Mouse (Mus musculus) ZHBTc4 (cell line): Measurements from ENCODE around the gene Zfp870.

Experiments
- DNase-seq: peaks from one replicate; pipeline ENCODE4 v3.0.0-alpha.2; 2011; ENCODE audit warnings: low read depth, low spot score

Zfp870 gene

GRCm38 (mm10) chr17:32891239-32892180 is at the start of gene Zfp870:
Gene Zfp870 (minus strand): TSS chr17:32891642.
- peak; percentile 94 for DNase-seq

GRCm38 (mm10) chr17:32939831-32940230 is 48.4 kb upstream of the Zfp870 start:
- DNase-seq, result no peak

GRCm38 (mm10) chr17:32927803-32928202 is 36.4 kb upstream of the Zfp870 start:
- DNase-seq, result no peak

GRCm38 (mm10) chr17:32924658-32925312 is 33.3 kb upstream of the Zfp870 start:
- DNase-seq, result peak; percentile 90

GRCm38 (mm10) chr17:32923681-32924080 is 32.2 kb upstream of the Zfp870 start:
- DNase-seq, result peak; percentile 54

GRCm38 (mm10) chr17:32919123-32919522 is 27.7 kb upstream of the Zfp870 start:
- no peak for DNase-seq

- DNase-seq, result no peak
Observed at GRCm38 (mm10) chr17:32917131-32917530, 25.7 kb upstream of the Zfp870 start, which contains the start of gene Cyp4f14. Gene Cyp4f14 (minus strand): TSS chr17:32917342.

- no peak for DNase-seq
Observed at GRCm38 (mm10) chr17:32916075-32916474, 24.6 kb upstream of the Zfp870 start.

- no peak for DNase-seq
Observed at GRCm38 (mm10) chr17:32906172-32906571, 14.7 kb upstream of the Zfp870 start.

- peak; percentile 94 for DNase-seq
Observed at GRCm38 (mm10) chr17:32905239-32905638, 13.8 kb upstream of the Zfp870 start.

- DNase-seq, result peak; percentile 54
Observed at GRCm38 (mm10) chr17:32904414-32904813, 13.0 kb upstream of the Zfp870 start.

GRCm38 (mm10) chr17:32901751-32902525 is 10.5 kb upstream of the Zfp870 start:
- DNase-seq, result peak; percentile 77

- DNase-seq, result peak; percentile 24
Observed at GRCm38 (mm10) chr17:32895421-32895820, 4.0 kb upstream of the Zfp870 start.

GRCm38 (mm10) chr17:32893901-32894300 is 2.5 kb upstream of the Zfp870 start:
- DNase-seq, result peak; percentile 59

- DNase-seq, result no peak
Observed at GRCm38 (mm10) chr17:32890852-32891238, 597 bp downstream of the Zfp870 start.

- DNase-seq, result no peak
Observed at GRCm38 (mm10) chr17:32889611-32890010, 1.8 kb downstream of the Zfp870 start.

- no peak for DNase-seq
Observed at GRCm38 (mm10) chr17:32880320-32881218, 10.9 kb downstream of the Zfp870 start.

- DNase-seq, result peak; percentile 87
Observed at GRCm38 (mm10) chr17:32878773-32879172, 12.7 kb downstream of the Zfp870 start.

GRCm38 (mm10) chr17:32877471-32878171 is 13.8 kb downstream of the Zfp870 start:
- DNase-seq, result peak; percentile 80

GRCm38 (mm10) chr17:32872696-32873095 is 18.7 kb downstream of the Zfp870 start:
- DNase-seq, result no peak
